In the genomic region with DNA sequence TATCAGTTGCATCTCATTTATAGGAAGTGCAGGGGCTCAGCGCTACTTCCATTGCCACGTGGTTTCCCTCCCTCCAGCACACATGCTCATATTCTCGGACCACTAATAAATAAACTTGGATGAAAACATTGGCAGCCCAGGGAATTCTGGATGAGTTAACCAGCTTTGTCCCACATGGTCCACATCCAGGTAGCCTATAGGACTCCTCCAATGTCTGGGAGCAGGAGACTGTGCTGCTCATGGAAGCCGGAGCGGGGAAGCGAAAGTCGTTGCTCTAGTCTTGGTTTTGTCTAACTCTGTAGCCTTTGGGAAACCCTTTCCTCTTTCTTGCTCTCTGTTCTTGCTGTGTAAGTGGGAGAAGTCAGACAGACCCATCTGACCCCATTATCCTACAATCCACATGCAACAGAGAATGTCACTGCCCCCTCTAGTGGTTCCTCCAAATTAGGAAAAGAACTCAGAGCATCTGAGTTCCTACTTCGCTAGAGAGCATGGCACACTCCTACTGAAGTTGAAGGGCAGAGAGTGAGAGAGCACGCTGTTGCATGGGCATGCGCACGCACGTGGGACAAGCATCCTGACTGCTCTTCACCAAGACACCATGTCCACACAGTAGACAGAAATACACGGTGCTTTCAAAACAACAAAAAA, we compare ENCODE assay signal across 8 mouse cellular contexts. TPM values are rescaled to one million over a fixed set of nuclear protein-coding genes. Genes with fewer than 3 reads are reported as not detected.
A peak's percentile ranks its signal among the peaks of the same experiment; 100 is the strongest.
DNase-seq lines count a peak whose midpoint lies in the region; ATAC-seq and TF ChIP-seq lines count a peak whose summit lies in the region.
"Had no signal": no experiment of that assay in that cellular context is flagged by ENCODE, and none has a peak within 500 bp of the region (broad histone marks: within the 10 kb centered on the region; RNA-seq: fewer than 3 reads in every experiment).

No protein-coding gene starts in this region.

- H3K4me3 ChIP-seq in stomach, postnatal 0 days (ENCODE audit: low read depth, low read length) = no peak overlapping the region
- no peak overlapping the region for H3K4me3 ChIP-seq in liver, embryonic 12.5 days
- H3K4me3 ChIP-seq: limb, embryonic 15.5 days had no signal

- no peaks in the 10 kb centered on the region for H3K9me3 ChIP-seq in stomach, postnatal 0 days (ENCODE audit: control insufficient read depth, low read length)
- H3K9me3 ChIP-seq in liver, embryonic 12.5 days (replicated peaks) = no peaks in the 10 kb centered on the region
- H3K9me3 ChIP-seq: limb, embryonic 15.5 days had no signal

- H3K36me3 ChIP-seq in stomach, postnatal 0 days (ENCODE audit: control insufficient read depth, insufficient read depth, low read length) = no peaks in the 10 kb centered on the region
- no peaks in the 10 kb centered on the region for H3K36me3 ChIP-seq in liver, embryonic 12.5 days
- H3K36me3 ChIP-seq: limb, embryonic 15.5 days had no signal

- no peak overlapping the region for H3K4me2 ChIP-seq in stomach, postnatal 0 days (replicated peaks; ENCODE audit: low read depth)
- H3K4me2 ChIP-seq in liver, embryonic 12.5 days = no peak overlapping the region
- H3K4me2 ChIP-seq: limb, embryonic 15.5 days had no signal

- CTCF ChIA-PET in Patski (lab: Charles Lee) = interaction anchor here (1.2 kb wide), 1 partner anchor 363 kb away, joined by 6 read pairs; no protein-coding TSS in a partner anchor

- no peak for ATAC-seq in Patski
- no peak for ATAC-seq in stomach, postnatal 0 days (ENCODE audit: low FRiP score, low TSS enrichment)
- ATAC-seq in liver, embryonic 12.5 days = no peak

- peak; percentile 67 for TF ChIP-seq CTCF in Patski (IDR thresholded peaks at IDR 0.05)
- TF ChIP-seq CTCF in stomach, postnatal 0 days (IDR thresholded peaks at IDR 0.05; ENCODE audit: low read depth) = peak; percentile 86

- no peak overlapping the region for H3K9ac ChIP-seq in stomach, postnatal 0 days (ENCODE audit: low read length)
- no peak overlapping the region for H3K9ac ChIP-seq in liver, embryonic 12.5 days
- H3K9ac ChIP-seq: limb, embryonic 15.5 days had no signal

- DNase-seq in layer of hippocampus, adult 11-12 months (ENCODE audit: low spot score) = peak; percentile 63
- no peak for DNase-seq in layer of hippocampus, adult 9-10 months (ENCODE audit: low spot score)
- no peak for DNase-seq in Patski (ENCODE audit: low read depth, low spot score)
- DNase-seq in embryo, embryonic 9.5 days (ENCODE audit: extremely low spot score) = peak; percentile 56
- DNase-seq in left cerebral cortex, postnatal 25 days (ENCODE audit: low spot score in 2 of 2) = peak; percentile 41 to 70
- no peak for DNase-seq in stomach, postnatal 0 days (ENCODE audit: low spot score)

- in situ Hi-C loops in Patski (cut with MboI; ENCODE audit: low pct_unique_long_range_greater_than_20kb) = no loop called here

- no peak for TF ChIP-seq EP300 in stomach, postnatal 0 days (optimal IDR thresholded peaks at IDR 0.05)

- no peaks in the 10 kb centered on the region for H3K27me3 ChIP-seq in Patski
- H3K27me3 ChIP-seq in stomach, postnatal 0 days (ENCODE audit: control insufficient read depth, insufficient read depth, low read length) = no peaks in the 10 kb centered on the region
- H3K27me3 ChIP-seq in liver, embryonic 12.5 days (replicated peaks) = no peaks in the 10 kb centered on the region
- H3K27me3 ChIP-seq: limb, embryonic 15.5 days had no signal

- 66% methylated on average over 13 of the region's 13 CpGs for WGBS in stomach, postnatal 0 days
- WGBS in liver, embryonic 12.5 days (ENCODE audit: insufficient replicate concordance) = 53% methylated on average over 13 of the region's 13 CpGs

- H3K4me1 ChIP-seq in stomach, postnatal 0 days (replicated peaks; ENCODE audit: control insufficient read depth, insufficient read depth) = no peaks in the 10 kb centered on the region
- no peaks in the 10 kb centered on the region for H3K4me1 ChIP-seq in liver, embryonic 12.5 days
- H3K4me1 ChIP-seq: limb, embryonic 15.5 days had no signal

- intact Hi-C loops in left cerebral cortex, postnatal 25 days (cut with DNase I) = loop anchor here (2.0 to 5.0 kb wide), 3 partner anchors 188 to 265 kb away; a partner anchor contains a TSS

- no peak overlapping the region for H3K27ac ChIP-seq in stomach, postnatal 0 days (replicated peaks)
- H3K27ac ChIP-seq in liver, embryonic 12.5 days = no peak overlapping the region
- H3K27ac ChIP-seq: limb, embryonic 15.5 days had no signal

- POLR2A ChIA-PET in Patski (lab: Charles Lee) = no interaction called here

RNA-seq across cellular contexts. Expression of a gene that starts 16.7 kb away (rescaled TPM):
- polyA plus RNA-seq in Patski (2021) = 35.2 TPM
- 10 to 100 TPM; 71.6 to 74.2 TPM for total RNA-seq in left cerebral cortex, postnatal 25 days (2021)
- polyA plus RNA-seq in stomach, postnatal 0 days (2015; fragmentation: Nextera tagmentation; extraction: Ambion mirVana) = 12.0 and 13.1 TPM in 2 replicates
- 18.4 and 19.3 TPM in 2 replicates for polyA plus RNA-seq in liver, embryonic 12.5 days (2016; fragmentation: Nextera tagmentation; extraction: Ambion mirVana)

Comparison
In these comparisons a context has a peak if more than half of its experiments do, and no peak if none do; other contexts are left out.
1. DNase-seq: peak in layer of hippocampus, adult 11-12 months (single experiment), embryo, embryonic 9.5 days (single experiment) and left cerebral cortex, postnatal 25 days (2 of 2); none in layer of hippocampus, adult 9-10 months (single experiment), Patski (single experiment) and stomach, postnatal 0 days (single experiment).